Mouse (Mus musculus) heart, postnatal 0 days (tissue): ENCODE measurements around the gene Ptprm. TPM values are rescaled to one million over a fixed set of nuclear protein-coding genes. Genes with fewer than 3 reads are reported as not detected.

Experiments
- ATAC-seq: fragments of 200-750 bp; cut with Nextera tagmentation; 2 replicates; pipeline ENCODE4 v1.8.0; 2017; ENCODE audit warnings: low read depth, moderate number of reproducible peaks, moderate library complexity; ENCODE audit not compliant: insufficient read depth
- DNase-seq: peaks from one replicate; pipeline ENCODE4 v3.0.0-alpha.2; 2016; ENCODE audit warnings: low spot score
- H3K27ac ChIP-seq: fragments of 300-500 bp; sonication (generic); 2 replicates; pipeline ENCODE4 v1.5.1; 2014; ENCODE audit warnings: low read depth, mild to moderate bottlenecking
- H3K27me3 ChIP-seq: fragments of 300-500 bp; sonication (generic); 2 replicates; pipeline ENCODE4 v1.6.1; 2014; ENCODE audit warnings: low read length, mixed read lengths; ENCODE audit not compliant: control insufficient read depth, insufficient read depth
- H3K36me3 ChIP-seq: fragments of 300-500 bp; sonication (generic); replicated peaks from 2 replicates; pipeline ENCODE4 v1.6.1; 2014; ENCODE audit warnings: low read length, mixed read lengths; ENCODE audit not compliant: control insufficient read depth, insufficient read depth
- H3K4me1 ChIP-seq: fragments of 300-500 bp; sonication (generic); 2 replicates; pipeline ENCODE4 v1.6.1; 2014; ENCODE audit warnings: antibody characterized with exemption; ENCODE audit not compliant: control insufficient read depth, insufficient read depth
- H3K4me2 ChIP-seq: fragments of 300-500 bp; sonication (generic); 2 replicates; pipeline ENCODE4 v1.6.1; 2014; ENCODE audit warnings: low read depth, mild to moderate bottlenecking, low read length, moderate library complexity
- H3K4me3 ChIP-seq: fragments of 300-500 bp; sonication (generic); 2 replicates; pipeline ENCODE4 v1.5.1; 2014; ENCODE audit warnings: low read depth, low read length
- H3K9ac ChIP-seq: fragments of 300-500 bp; sonication (generic); replicated peaks from 2 replicates; pipeline ENCODE4 v1.6.1; 2014; ENCODE audit warnings: low read depth, low read length, mixed read lengths
- H3K9me3 ChIP-seq: fragments of 300-500 bp; sonication (generic); replicated peaks from 2 replicates; pipeline ENCODE4 v1.6.1; 2016; ENCODE audit warnings: low read length; ENCODE audit not compliant: control insufficient read depth
- CTCF ChIP-seq: IDR thresholded peaks from 2 replicates; pipeline ENCODE4 v1.5.1; 2016; ENCODE audit warnings: antibody characterized with exemption, control low read depth, low read depth
- EP300 ChIP-seq: IDR thresholded peaks from 2 replicates; pipeline ENCODE4 v1.6.1; 2016; ENCODE audit warnings: antibody characterized with exemption, low read depth
- WGBS: fragments of 180-500 bp; shearing (Covaris S2); extraction: QIAGEN DNeasy Blood & Tissue Kit; methylation state at CpG from one replicate; pipeline ENCODE4 v1.1.7; 2014; 5-methylcytosine and 5-hydroxymethylcytosine counted together
- polyA plus RNA-seq: library from polyadenylated mRNA; unstranded; fragments of >200 nt; fragmentation: Nextera tagmentation; extraction: Ambion mirVana; gene quantifications from 2 replicates; pipeline ENCODE4 v1.2.1, GENCODE M21; 2015
- total RNA-seq: library from RNA; depleted of rRNA; stranded (reverse); fragments of >200 nt; gene quantifications from 2 replicates; pipeline ENCODE4 v1.2.3, GENCODE M21; 2014; ENCODE audit warnings: low replicate concordance

Ptprm gene
- total and polyA plus RNA-seq, 2 experiments from 2014 or later: 11.9 to 48.0 TPM

- no peak for TF ChIP-seq EP300
- TF ChIP-seq CTCF: no peak
- no peak for ATAC-seq
- no peak overlapping the region for H3K9ac ChIP-seq
- H3K27ac ChIP-seq: no peak overlapping the region
- H3K4me1 ChIP-seq: no peaks in the 10 kb centered on the region
- no peaks in the 10 kb centered on the region for H3K9me3 ChIP-seq
- no peak overlapping the region for H3K4me2 ChIP-seq
- no peaks in the 10 kb centered on the region for H3K27me3 ChIP-seq
- DNase-seq: no peak
- 86% methylated on average over 3 of the region's 3 CpGs for WGBS
- no peak overlapping the region for H3K4me3 ChIP-seq
- peaks cover 6% of the 10 kb centered on the region; the same call in 1 of the 2 replicates for H3K36me3 ChIP-seq
Measured at GRCm38 (mm10) chr17:66665201-66665756, 689.0 kb downstream of the Ptprm start.

DNA sequence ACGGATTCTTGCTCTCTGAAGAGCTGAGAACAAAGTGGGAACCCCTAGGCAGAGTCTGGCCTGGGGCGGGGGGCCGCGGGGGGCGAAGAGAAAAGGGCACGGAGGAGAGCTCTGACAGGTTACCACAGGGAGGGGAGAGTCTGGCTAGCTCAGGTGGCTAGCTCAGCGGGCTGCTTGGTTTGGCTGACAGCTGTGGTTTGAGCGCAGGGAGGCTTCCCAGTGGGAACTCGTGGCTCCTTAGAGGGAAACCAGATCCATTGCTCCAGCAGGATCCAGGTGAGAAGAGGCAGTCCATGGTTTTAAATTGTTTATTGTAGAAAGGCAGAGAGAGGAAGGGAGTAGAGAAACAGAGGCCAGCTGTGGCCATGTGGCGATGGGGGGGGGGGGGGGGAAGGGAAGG, 689.5 kb downstream of the Ptprm start:
- no peaks in the 10 kb centered on the region for H3K27me3 ChIP-seq
- no peak overlapping the region for H3K27ac ChIP-seq
- no peak for TF ChIP-seq CTCF
- no peak for TF ChIP-seq EP300
- ATAC-seq (no peak), DNase-seq (no peak)
- no peaks in the 10 kb centered on the region for H3K4me1 ChIP-seq
- no peak overlapping the region for H3K9ac ChIP-seq
- H3K9me3 ChIP-seq: no peaks in the 10 kb centered on the region
- H3K4me2 ChIP-seq: no peak overlapping the region
- H3K36me3 ChIP-seq: 0 out of 2 replicates have a peak, but pooled peaks cover 6% of the 10 kb centered on the region
- no peak overlapping the region for H3K4me3 ChIP-seq
- WGBS: 69% methylated on average over 10 of the region's 10 CpGs

DNA sequence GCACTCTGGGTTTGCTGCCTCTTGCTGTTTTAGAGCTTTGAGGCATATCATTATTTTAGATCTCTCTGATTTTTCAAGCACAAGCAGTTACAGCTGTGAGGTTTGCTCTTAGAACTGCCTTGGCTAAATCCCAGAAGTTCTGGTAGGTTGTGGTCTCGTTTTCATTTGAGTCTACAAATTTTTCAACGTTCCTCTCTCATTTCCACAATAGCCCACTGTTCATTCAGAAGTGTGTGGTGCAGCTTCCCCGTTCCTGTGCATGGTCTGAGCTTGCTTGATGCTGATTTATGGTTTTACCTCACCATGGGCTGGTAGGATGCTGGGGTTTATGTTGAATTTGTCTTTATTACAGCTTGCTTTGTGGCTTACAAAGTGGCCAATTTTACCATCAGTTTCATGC, 695.0 kb downstream of the Ptprm start:
- H3K27ac ChIP-seq: no peak overlapping the region
- H3K4me2 ChIP-seq: no peak overlapping the region
- no peaks in the 10 kb centered on the region for H3K27me3 ChIP-seq
- no peaks in the 10 kb centered on the region for H3K4me1 ChIP-seq
- no peak for DNase-seq
- H3K9ac ChIP-seq: no peak overlapping the region
- H3K9me3 ChIP-seq: no peaks in the 10 kb centered on the region
- TF ChIP-seq EP300 (no peak), CTCF (no peak)
- 64% methylated on average over 3 of the region's 3 CpGs for WGBS
- no peak for ATAC-seq
- no peak overlapping the region for H3K4me3 ChIP-seq
- 0 out of 2 replicates have a peak, but pooled peaks cover 6% of the 10 kb centered on the region for H3K36me3 ChIP-seq

DNA sequence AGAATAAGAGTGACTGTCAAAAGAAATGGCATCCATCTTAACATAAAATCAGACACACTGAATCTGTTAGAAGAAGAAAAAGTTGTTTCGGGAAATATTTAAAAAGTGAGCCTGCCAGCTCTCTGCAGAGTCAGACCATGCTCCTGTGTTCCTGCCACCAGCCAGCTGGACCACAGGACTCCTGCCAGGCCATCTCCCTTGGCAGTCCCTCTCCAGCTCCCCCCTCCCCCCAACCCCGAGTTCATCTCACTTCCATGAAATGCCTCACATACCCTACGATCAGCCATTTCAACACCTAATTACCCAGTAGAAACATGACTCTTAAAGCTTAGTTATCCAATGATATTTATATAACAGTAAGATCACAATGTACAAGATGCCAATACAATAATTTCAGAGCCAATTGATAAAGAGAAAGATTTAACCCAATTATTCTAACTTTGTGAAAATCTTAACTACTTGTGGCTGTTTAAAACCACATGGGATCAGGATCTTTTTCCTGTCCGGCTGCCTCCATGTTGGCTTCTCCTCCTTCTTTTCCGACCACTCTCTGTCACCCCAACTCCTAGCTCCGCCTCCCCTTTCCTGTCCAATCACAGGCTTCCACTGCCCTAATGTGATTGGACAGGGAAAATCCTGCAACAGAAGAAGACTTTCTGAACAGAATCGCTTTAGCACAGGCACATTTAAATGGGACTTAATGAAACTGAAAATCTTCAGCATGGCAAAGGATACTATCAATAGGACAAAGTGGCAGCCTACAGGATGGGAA, 716.1 kb downstream of the Ptprm start:
- Histone ChIP-seq H3K27me3 (no peaks in the 10 kb centered on the region), H3K36me3 (no peaks in the 10 kb centered on the region)
- DNase-seq: no peak

DNA sequence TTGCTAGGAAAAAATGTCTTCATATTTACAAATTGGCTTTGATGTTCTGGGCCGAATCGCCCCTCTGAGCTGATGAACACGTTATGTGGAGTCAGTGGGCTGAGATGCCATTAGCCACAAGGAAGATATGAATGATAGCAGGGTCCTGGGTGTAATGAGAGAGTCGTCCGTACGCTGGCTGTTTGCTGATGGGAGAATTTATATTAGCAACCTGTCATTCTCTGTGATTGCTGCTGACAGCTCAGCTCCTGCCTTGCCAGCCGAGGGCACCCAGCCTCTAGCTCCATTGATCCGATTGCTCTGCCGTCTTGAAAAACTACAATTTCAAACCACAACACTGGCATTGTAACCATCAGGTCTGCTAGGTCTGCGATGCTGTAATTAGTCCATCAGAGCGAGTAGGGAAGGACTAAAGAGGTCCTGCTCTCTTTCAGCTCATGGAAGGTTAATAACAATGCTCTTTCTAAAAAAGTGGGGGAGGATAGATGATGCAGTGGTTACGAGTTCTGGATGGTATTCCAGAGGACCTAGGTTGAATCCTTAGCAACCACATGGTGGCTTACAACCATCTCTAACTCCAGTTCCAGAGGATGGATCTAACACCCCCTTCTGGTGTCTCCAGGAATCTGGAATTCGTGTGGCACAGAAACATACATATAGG, 734.1 kb downstream of the Ptprm start:
- TF ChIP-seq EP300 (no peak), CTCF (no peak)
- H3K27ac ChIP-seq: no peak overlapping the region
- H3K36me3 ChIP-seq: no peaks in the 10 kb centered on the region
- no peak overlapping the region for H3K4me2 ChIP-seq
- no peaks in the 10 kb centered on the region for H3K9me3 ChIP-seq
- no peaks in the 10 kb centered on the region for H3K4me1 ChIP-seq
- no peaks in the 10 kb centered on the region for H3K27me3 ChIP-seq
- DNase-seq (no peak), ATAC-seq (no peak)
- WGBS: 74% methylated on average over 13 of the region's 13 CpGs
- no peak overlapping the region for H3K9ac ChIP-seq
- no peak overlapping the region for H3K4me3 ChIP-seq

More for the DNA sequence above, 716.1 kb downstream of the Ptprm start:
- Histone ChIP-seq H3K4me1 (no peaks in the 10 kb centered on the region), H3K4me3 (no peak overlapping the region), H3K9ac (no peak overlapping the region), H3K27ac (no peak overlapping the region), H3K4me2 (no peak overlapping the region), H3K9me3 (no peaks in the 10 kb centered on the region; the same call in 1 of the 2 replicates)
- TF ChIP-seq CTCF: no peak
- TF ChIP-seq EP300: no peak
- no peak for ATAC-seq
- WGBS: 67% methylated on average over 7 of the region's 7 CpGs
